Mouse (Mus musculus): ENCODE results near the gene Slc4a4. TPM values are rescaled to one million over a fixed set of nuclear protein-coding genes. Genes with fewer than 3 reads are reported as not detected.

Slc4a4 gene
- polyA plus RNA-seq, 1 experiment from 2014 or later = 0.98 TPM

DNA sequence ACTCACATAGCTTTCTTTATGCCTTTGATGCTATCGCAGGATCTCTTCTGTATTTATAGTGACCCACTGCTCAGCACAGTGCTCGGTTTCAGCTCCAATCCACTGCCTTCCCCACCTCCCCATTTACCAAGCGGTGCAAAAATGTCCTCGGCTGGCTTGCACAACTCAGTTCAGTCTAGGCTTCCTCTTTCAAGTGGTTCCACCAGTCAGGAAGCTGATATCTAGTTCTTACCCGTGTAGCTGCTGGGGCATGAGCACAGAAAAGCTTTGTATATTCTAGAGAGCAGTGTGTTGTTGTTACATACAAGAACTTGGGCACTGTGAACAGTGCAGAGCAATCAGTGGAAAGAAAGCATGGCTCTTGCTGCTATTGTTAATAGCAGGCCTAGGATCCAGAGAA, 165.0 kb downstream of the Slc4a4 start:
- Histone ChIP-seq H3K27me3 (replicated peaks; ENCODE audit: control insufficient read depth, insufficient read depth, low read length) (no peaks in the 10 kb centered on the region), H3K4me1 (ENCODE audit: control insufficient read depth, insufficient read depth, low read length) (no peaks in the 10 kb centered on the region), H3K4me3 (ENCODE audit: low read depth, low read length) (no peak overlapping the region), H3K9ac (ENCODE audit: low read length) (no peak overlapping the region), H3K4me2 (ENCODE audit: low read length) (no peak overlapping the region), H3K27ac (ENCODE audit: low read depth, low read length) (no peak overlapping the region), H3K36me3 (ENCODE audit: control insufficient read depth, insufficient read depth, low read length) (no peaks in the 10 kb centered on the region), H3K9me3 (replicated peaks; ENCODE audit: control insufficient read depth, low read length) (no peaks in the 10 kb centered on the region)
- DNase-seq (ENCODE audit: low spot score) (no peak), ATAC-seq (no peak)
- 86% methylated on average over 5 of the region's 5 CpGs for WGBS

DNA sequence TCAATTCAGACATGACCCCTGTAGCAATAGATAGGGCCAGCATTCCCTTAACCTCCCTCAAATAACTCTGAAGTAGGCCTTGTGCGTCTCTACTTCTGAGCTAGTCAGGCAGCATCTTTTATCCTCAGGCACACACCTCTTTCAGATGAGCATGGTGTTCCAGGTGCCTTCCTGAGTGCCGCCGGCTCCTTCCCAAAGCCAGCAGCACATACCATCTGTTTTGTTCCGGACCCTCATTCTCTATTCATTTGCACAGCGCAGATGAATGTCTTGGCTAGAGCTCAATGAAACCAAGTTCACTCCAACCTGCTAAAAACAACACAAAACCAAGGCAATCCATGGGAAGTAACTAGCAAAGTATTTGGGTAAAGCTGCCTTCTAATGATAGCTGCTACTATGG, 165.6 kb downstream of the Slc4a4 start:
- WGBS = 72% methylated on average over 5 of the region's 5 CpGs

DNA sequence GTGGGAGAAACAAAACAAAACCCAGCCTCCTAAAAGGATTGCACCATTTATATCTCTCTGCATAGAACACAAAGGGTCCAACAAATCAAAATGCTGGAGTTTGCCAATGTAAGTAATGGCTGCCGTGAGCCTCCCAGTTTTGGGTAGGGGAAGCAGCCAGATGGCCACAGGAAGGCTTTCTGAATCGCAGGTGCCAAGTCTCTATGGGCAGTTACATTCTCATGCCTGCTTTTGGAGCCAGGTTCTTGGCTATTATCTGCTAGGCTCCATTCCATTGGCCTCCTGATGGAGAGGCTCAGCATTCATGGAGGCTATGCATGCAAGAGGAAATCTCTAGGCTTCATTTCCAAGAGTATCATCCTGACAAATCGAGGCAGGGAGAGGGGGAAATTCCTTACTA, 169.0 kb downstream of the Slc4a4 start:
- peak; percentile 20 for DNase-seq (ENCODE audit: low spot score)

More for the DNA sequence above, 165.6 kb downstream of the Slc4a4 start:
- Histone ChIP-seq H3K4me1 (ENCODE audit: control insufficient read depth, insufficient read depth, low read length) (no peaks in the 10 kb centered on the region), H3K27me3 (replicated peaks; ENCODE audit: control insufficient read depth, insufficient read depth, low read length) (no peaks in the 10 kb centered on the region), H3K9ac (ENCODE audit: low read length) (no peak overlapping the region), H3K4me3 (ENCODE audit: low read depth, low read length) (no peak overlapping the region), H3K27ac (ENCODE audit: low read depth, low read length) (no peak overlapping the region), H3K36me3 (ENCODE audit: control insufficient read depth, insufficient read depth, low read length) (no peaks in the 10 kb centered on the region), H3K4me2 (ENCODE audit: low read length) (no peak overlapping the region), H3K9me3 (replicated peaks; ENCODE audit: control insufficient read depth, low read length) (no peaks in the 10 kb centered on the region)
- ATAC-seq (peak; percentile 43; the same call in 1 of the 2 replicates), DNase-seq (ENCODE audit: low spot score) (no peak)

DNA sequence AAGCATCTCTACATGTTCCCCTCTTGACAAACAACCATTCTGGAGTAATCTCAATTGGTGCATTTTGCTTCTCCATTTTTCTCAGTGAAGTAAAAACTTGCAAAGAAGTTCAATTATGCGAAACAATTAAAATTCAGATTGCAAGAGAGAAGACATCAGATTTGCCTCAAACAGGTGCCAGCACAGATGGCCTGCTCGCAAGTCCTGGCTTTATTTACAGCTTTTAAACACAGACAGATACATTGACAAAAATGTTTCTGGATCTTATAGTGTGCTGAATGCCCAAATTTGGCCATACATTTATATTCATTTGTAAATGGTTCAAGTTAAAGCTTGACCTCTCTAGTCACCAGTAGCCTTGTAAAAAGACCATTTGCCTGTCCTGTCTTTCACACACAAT, 169.8 kb downstream of the Slc4a4 start:
- ATAC-seq (peak; percentile 43; the same call in 1 of the 2 replicates), DNase-seq (ENCODE audit: low spot score) (peak; percentile 56)
- no peaks in the 10 kb centered on the region for H3K36me3 ChIP-seq (ENCODE audit: control insufficient read depth, insufficient read depth, low read length)
- WGBS = 73% methylated on average over 2 of the region's 2 CpGs
- no peak overlapping the region for H3K4me2 ChIP-seq (ENCODE audit: low read length)
- no peaks in the 10 kb centered on the region for H3K27me3 ChIP-seq (replicated peaks; ENCODE audit: control insufficient read depth, insufficient read depth, low read length)
- no peak overlapping the region for H3K9ac ChIP-seq (ENCODE audit: low read length)
- H3K9me3 ChIP-seq (replicated peaks; ENCODE audit: control insufficient read depth, low read length) = no peaks in the 10 kb centered on the region
- H3K27ac ChIP-seq (ENCODE audit: low read depth, low read length) = no peak overlapping the region
- no peaks in the 10 kb centered on the region for H3K4me1 ChIP-seq (ENCODE audit: control insufficient read depth, insufficient read depth, low read length)
- no peak overlapping the region for H3K4me3 ChIP-seq (ENCODE audit: low read depth, low read length)

More for the DNA sequence above, 169.0 kb downstream of the Slc4a4 start:
- Histone ChIP-seq H3K9ac (ENCODE audit: low read length) (no peak overlapping the region), H3K4me2 (ENCODE audit: low read length) (no peak overlapping the region), H3K4me1 (ENCODE audit: control insufficient read depth, insufficient read depth, low read length) (no peaks in the 10 kb centered on the region), H3K4me3 (ENCODE audit: low read depth, low read length) (no peak overlapping the region), H3K27me3 (replicated peaks; ENCODE audit: control insufficient read depth, insufficient read depth, low read length) (no peaks in the 10 kb centered on the region), H3K9me3 (replicated peaks; ENCODE audit: control insufficient read depth, low read length) (no peaks in the 10 kb centered on the region), H3K27ac (ENCODE audit: low read depth, low read length) (no peak overlapping the region), H3K36me3 (ENCODE audit: control insufficient read depth, insufficient read depth, low read length) (no peaks in the 10 kb centered on the region)
- no peak for ATAC-seq
- 87% methylated on average over 3 of the region's 3 CpGs for WGBS

DNA sequence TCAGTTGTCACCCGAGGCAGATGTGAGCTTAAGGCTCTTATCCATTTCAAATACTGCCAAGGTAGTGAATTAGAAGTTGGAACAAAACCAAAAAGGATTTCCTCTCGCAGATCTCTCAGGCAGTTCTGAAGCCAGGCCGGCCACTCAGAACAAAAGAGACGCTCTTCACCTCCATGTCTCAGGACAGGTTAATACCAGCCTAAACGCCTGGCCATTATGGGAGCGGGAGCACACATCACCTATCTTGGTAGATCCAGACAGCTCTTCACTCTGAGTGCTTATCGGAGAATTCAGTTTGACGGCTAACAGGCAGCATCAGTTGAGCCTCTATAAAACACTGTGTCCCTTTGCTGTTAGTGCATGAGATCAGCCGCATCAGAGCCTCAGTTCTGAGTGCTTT, 174.5 kb downstream of the Slc4a4 start:
- no peak overlapping the region for H3K4me2 ChIP-seq (ENCODE audit: low read length)
- no peak overlapping the region for H3K4me3 ChIP-seq (ENCODE audit: low read depth, low read length)
- no peaks in the 10 kb centered on the region for H3K27me3 ChIP-seq (replicated peaks; ENCODE audit: control insufficient read depth, insufficient read depth, low read length)
- 84% methylated on average over 9 of the region's 9 CpGs for WGBS
- H3K36me3 ChIP-seq (ENCODE audit: control insufficient read depth, insufficient read depth, low read length) = no peaks in the 10 kb centered on the region
- no peak overlapping the region for H3K27ac ChIP-seq (ENCODE audit: low read depth, low read length)
- ATAC-seq = no peak
- H3K9me3 ChIP-seq (replicated peaks; ENCODE audit: control insufficient read depth, low read length) = no peaks in the 10 kb centered on the region
- DNase-seq (ENCODE audit: low spot score) = no peak
- H3K9ac ChIP-seq (ENCODE audit: low read length) = no peak overlapping the region
- H3K4me1 ChIP-seq (ENCODE audit: control insufficient read depth, insufficient read depth, low read length) = no peaks in the 10 kb centered on the region

DNA sequence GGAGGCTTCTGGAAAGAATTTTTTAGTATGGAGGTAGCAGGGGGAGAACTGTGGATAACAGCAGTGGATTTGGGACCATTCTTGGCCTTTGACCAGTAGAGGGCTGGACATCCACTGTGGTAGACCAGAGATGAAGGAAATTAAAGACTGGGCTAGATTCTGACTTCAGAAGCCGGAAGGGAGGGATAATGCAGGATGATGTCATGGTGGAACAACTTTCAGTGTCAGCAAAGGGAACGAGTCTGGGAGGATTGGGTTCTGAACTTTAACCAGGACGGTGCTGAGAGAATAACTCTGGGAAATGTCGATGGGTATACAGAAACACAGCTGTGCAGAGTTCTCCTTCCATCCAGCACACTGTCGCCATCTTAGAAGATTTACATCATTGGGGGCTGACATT, 175.7 kb downstream of the Slc4a4 start:
- no peak overlapping the region for H3K4me2 ChIP-seq (ENCODE audit: low read length)
- no peaks in the 10 kb centered on the region for H3K27me3 ChIP-seq (replicated peaks; ENCODE audit: control insufficient read depth, insufficient read depth, low read length)
- no peak overlapping the region for H3K9ac ChIP-seq (ENCODE audit: low read length)
- no peak for ATAC-seq
- WGBS = 91% methylated on average over 5 of the region's 5 CpGs
- H3K4me1 ChIP-seq (ENCODE audit: control insufficient read depth, insufficient read depth, low read length) = no peaks in the 10 kb centered on the region
- H3K36me3 ChIP-seq (ENCODE audit: control insufficient read depth, insufficient read depth, low read length) = no peaks in the 10 kb centered on the region
- no peak overlapping the region for H3K27ac ChIP-seq (ENCODE audit: low read depth, low read length)
- DNase-seq (ENCODE audit: low spot score) = no peak
- H3K4me3 ChIP-seq (ENCODE audit: low read depth, low read length) = no peak overlapping the region
- H3K9me3 ChIP-seq (replicated peaks; ENCODE audit: control insufficient read depth, low read length) = no peaks in the 10 kb centered on the region

DNA sequence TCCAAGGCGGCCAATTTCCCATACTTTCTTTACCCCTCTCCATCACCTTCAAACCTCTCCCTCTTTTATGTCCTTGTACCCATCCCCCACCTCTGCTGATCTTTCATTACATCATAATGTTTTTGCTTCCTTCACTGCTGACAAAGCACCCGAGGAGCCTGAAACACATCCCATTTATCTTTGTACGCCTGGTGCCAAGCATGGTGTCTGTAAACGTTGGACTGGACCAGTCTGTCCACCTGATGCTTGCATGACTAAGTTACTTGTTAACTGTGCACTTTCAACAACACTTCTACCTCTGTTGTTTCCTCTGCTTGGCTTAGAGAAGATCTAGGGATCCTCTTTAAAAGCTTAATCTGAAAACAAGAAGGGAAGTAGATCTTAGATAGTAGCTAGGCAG, 180.5 kb downstream of the Slc4a4 start:
- Histone ChIP-seq H3K27me3 (replicated peaks; ENCODE audit: control insufficient read depth, insufficient read depth, low read length) (no peaks in the 10 kb centered on the region), H3K4me2 (ENCODE audit: low read length) (no peak overlapping the region), H3K9ac (ENCODE audit: low read length) (no peak overlapping the region), H3K36me3 (ENCODE audit: control insufficient read depth, insufficient read depth, low read length) (no peaks in the 10 kb centered on the region), H3K9me3 (replicated peaks; ENCODE audit: control insufficient read depth, low read length) (no peaks in the 10 kb centered on the region), H3K27ac (ENCODE audit: low read depth, low read length) (no peak overlapping the region), H3K4me3 (ENCODE audit: low read depth, low read length) (no peak overlapping the region), H3K4me1 (ENCODE audit: control insufficient read depth, insufficient read depth, low read length) (no peaks in the 10 kb centered on the region)
- 82% methylated on average over 4 of the region's 4 CpGs for WGBS
- DNase-seq (ENCODE audit: low spot score) (no peak), ATAC-seq (no peak)

DNA sequence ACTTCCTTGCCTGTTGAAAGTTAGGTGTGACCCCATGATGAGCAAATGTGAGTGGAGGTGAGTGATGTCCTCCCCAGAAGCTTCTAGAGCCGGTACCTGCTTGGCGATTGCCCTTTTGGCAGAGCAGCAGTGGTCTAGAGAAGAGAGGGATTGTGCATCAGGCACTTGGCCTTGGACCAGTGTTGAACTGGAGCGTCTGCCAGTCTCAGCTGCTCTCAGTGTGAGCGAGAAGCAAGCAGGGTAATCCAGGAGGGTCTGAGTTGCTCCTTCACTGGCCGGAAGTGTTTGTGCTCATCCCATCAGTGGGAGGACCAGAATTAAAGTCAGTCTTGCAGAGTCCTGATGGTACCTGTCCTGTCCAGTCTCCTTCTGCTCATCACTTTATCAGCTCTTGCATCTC, 181.5 kb downstream of the Slc4a4 start:
- WGBS = 95% methylated on average over 5 of the region's 5 CpGs

DNA sequence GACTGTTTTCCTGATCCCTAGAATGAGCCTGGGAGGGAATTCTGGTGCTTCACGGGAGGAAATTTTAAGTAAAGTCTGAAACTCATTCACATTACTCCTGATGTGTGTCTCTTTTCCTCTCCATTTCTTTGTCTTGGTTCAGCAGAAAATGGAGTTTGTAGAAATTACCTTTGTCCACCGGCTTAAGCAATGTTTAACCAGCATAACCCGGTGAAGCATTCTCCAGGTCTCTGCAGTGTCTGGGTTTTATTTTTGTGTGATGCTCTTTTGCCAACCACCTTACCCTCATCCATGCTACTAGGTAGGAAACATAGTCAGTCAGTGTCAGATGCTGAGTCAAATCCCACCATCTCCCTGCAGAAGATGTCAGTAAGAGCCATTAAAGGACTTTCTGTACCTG, 183.4 kb downstream of the Slc4a4 start:
- Histone ChIP-seq H3K36me3 (ENCODE audit: control insufficient read depth, insufficient read depth, low read length) (no peaks in the 10 kb centered on the region), H3K27ac (ENCODE audit: low read depth, low read length) (no peak overlapping the region), H3K4me2 (ENCODE audit: low read length) (no peak overlapping the region), H3K27me3 (replicated peaks; ENCODE audit: control insufficient read depth, insufficient read depth, low read length) (no peaks in the 10 kb centered on the region), H3K9ac (ENCODE audit: low read length) (no peak overlapping the region), H3K9me3 (replicated peaks; ENCODE audit: control insufficient read depth, low read length) (no peaks in the 10 kb centered on the region), H3K4me3 (ENCODE audit: low read depth, low read length) (no peak overlapping the region), H3K4me1 (ENCODE audit: control insufficient read depth, insufficient read depth, low read length) (no peaks in the 10 kb centered on the region)
- ATAC-seq (no peak), DNase-seq (ENCODE audit: low spot score) (no peak)
- WGBS = 94% methylated on average over 3 of the region's 3 CpGs

More for the DNA sequence above, 181.5 kb downstream of the Slc4a4 start:
- no peaks in the 10 kb centered on the region for H3K36me3 ChIP-seq (ENCODE audit: control insufficient read depth, insufficient read depth, low read length)
- H3K9ac ChIP-seq (ENCODE audit: low read length) = no peak overlapping the region
- H3K4me2 ChIP-seq (ENCODE audit: low read length) = no peak overlapping the region
- ATAC-seq (no peak), DNase-seq (ENCODE audit: low spot score) (no peak)
- H3K9me3 ChIP-seq (replicated peaks; ENCODE audit: control insufficient read depth, low read length) = no peaks in the 10 kb centered on the region
- no peaks in the 10 kb centered on the region for H3K4me1 ChIP-seq (ENCODE audit: control insufficient read depth, insufficient read depth, low read length)
- H3K27me3 ChIP-seq (replicated peaks; ENCODE audit: control insufficient read depth, insufficient read depth, low read length) = no peaks in the 10 kb centered on the region
- no peak overlapping the region for H3K4me3 ChIP-seq (ENCODE audit: low read depth, low read length)
- no peak overlapping the region for H3K27ac ChIP-seq (ENCODE audit: low read depth, low read length)

Measured in forebrain, embryonic 14.5 days (tissue).